Mouse (Mus musculus): ENCODE measurements around the gene Fap. TPM values are rescaled to one million over a fixed set of nuclear protein-coding genes. Genes with fewer than 3 reads are reported as not detected.

The Fap gene
- polyA plus RNA-seq, 1 experiment = 0.11 TPM

GRCm38 (mm10) chr2:62507130-62507529, 66.7 kb downstream of the Fap start:
- Histone ChIP-seq H3K79me2 (ENCODE audit: control insufficient read depth, insufficient read depth) (no peaks in the 10 kb centered on the region), H3ac (ENCODE audit: control insufficient read depth, insufficient read length) (no peak overlapping the region), H3K36me3 (ENCODE audit: control insufficient read depth, insufficient read depth) (no peaks in the 10 kb centered on the region), H3K4me3 (no peak overlapping the region), H3K4me2 (ENCODE audit: low read depth) (no peak overlapping the region), H3K27me3 (ENCODE audit: control insufficient read depth, insufficient read depth, insufficient read length) (no peaks in the 10 kb centered on the region)
- no peak for TF ChIP-seq MAX (IDR thresholded peaks at IDR 0.05; ENCODE audit: low read depth)
- no peak for TF ChIP-seq POLR2A (IDR thresholded peaks at IDR 0.05; ENCODE audit: insufficient read length, low read depth)
- no peak for TF ChIP-seq REST (IDR thresholded peaks at IDR 0.05; ENCODE audit: insufficient read depth, insufficient read length)
- TF ChIP-seq CEBPB (IDR thresholded peaks at IDR 0.05; ENCODE audit: insufficient read depth, poor library complexity, severe bottlenecking) = no peak
- TF ChIP-seq SRF (IDR thresholded peaks at IDR 0.05; ENCODE audit: control insufficient read depth, insufficient read length, low read depth) = no peak
- TF ChIP-seq MYOG (IDR thresholded peaks at IDR 0.05; ENCODE audit: control insufficient read depth in 1 of 3, insufficient read depth in 1 of 3, insufficient read length in 2 of 3, low read depth in 2 of 3) = no peak
- TF ChIP-seq TCF12 (IDR thresholded peaks at IDR 0.05; ENCODE audit: insufficient read depth, poor library complexity, severe bottlenecking) = no peak

- no peak overlapping the region for H3ac ChIP-seq (ENCODE audit: control insufficient read depth, insufficient read length)
- H3K4me3 ChIP-seq = no peak overlapping the region
- no peak for TF ChIP-seq POLR2AphosphoS2 (IDR thresholded peaks at IDR 0.05; ENCODE audit: insufficient read length, low read depth)
- no peak for TF ChIP-seq REST (IDR thresholded peaks at IDR 0.05; ENCODE audit: insufficient read depth, insufficient read length)
- TF ChIP-seq USF1 (IDR thresholded peaks at IDR 0.05; ENCODE audit: low read depth) = no peak
- no peak for TF ChIP-seq SRF (IDR thresholded peaks at IDR 0.05; ENCODE audit: control insufficient read depth, insufficient read length, low read depth)
- TF ChIP-seq MYOD1 (IDR thresholded peaks at IDR 0.05; ENCODE audit: control insufficient read depth in 1 of 3, insufficient read length in 2 of 3, low read depth in 2 of 3) = no peak
- TF ChIP-seq MAX (IDR thresholded peaks at IDR 0.05; ENCODE audit: low read depth) = no peak
- H3K36me3 ChIP-seq (ENCODE audit: control insufficient read depth, insufficient read depth) = no peaks in the 10 kb centered on the region
- H3K79me2 ChIP-seq (ENCODE audit: control insufficient read depth, insufficient read depth) = no peaks in the 10 kb centered on the region
- no peaks in the 10 kb centered on the region for H3K27me3 ChIP-seq (ENCODE audit: control insufficient read depth, insufficient read depth, insufficient read length)
- no peak overlapping the region for H3K4me2 ChIP-seq (ENCODE audit: low read depth)
Observed at GRCm38 (mm10) chr2:62506441-62506840, 67.4 kb downstream of the Fap start.

DNA sequence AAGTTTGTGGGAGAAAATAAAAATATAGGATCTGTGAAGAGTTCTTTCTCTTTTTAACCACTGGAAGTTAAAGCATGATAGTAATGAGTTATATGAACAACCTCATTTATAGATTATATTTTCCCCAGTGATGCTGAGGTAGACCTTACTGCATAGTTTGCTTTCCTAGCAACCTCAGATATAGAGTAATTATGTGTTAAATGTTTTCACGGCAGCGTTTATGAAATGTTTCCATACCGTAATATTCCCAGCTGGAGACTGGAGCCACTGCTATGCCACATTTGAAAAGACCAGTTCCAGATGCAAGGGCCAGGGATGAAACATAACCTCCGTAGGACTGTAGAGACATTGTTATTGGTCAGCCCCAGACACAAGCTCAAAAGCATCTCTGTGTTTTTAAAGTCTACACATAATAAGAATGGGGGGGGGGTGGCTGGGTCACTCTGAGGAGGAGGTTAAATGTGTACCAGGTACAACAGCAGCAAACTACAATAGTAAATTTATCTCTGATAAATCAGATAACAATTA, 69.5 kb downstream of the Fap start:
- no peak overlapping the region for H3ac ChIP-seq (ENCODE audit: control insufficient read depth, insufficient read length)
- H3K4me2 ChIP-seq (ENCODE audit: low read depth) = no peak overlapping the region
- no peaks in the 10 kb centered on the region for H3K27me3 ChIP-seq (ENCODE audit: control insufficient read depth, insufficient read depth, insufficient read length)
- TF ChIP-seq POLR2AphosphoS2 (IDR thresholded peaks at IDR 0.05; ENCODE audit: insufficient read length, low read depth) = no peak
- H3K4me3 ChIP-seq = no peak overlapping the region
- H3K79me2 ChIP-seq (ENCODE audit: control insufficient read depth, insufficient read depth) = no peaks in the 10 kb centered on the region
- H3K36me3 ChIP-seq (ENCODE audit: control insufficient read depth, insufficient read depth) = no peaks in the 10 kb centered on the region

DNA sequence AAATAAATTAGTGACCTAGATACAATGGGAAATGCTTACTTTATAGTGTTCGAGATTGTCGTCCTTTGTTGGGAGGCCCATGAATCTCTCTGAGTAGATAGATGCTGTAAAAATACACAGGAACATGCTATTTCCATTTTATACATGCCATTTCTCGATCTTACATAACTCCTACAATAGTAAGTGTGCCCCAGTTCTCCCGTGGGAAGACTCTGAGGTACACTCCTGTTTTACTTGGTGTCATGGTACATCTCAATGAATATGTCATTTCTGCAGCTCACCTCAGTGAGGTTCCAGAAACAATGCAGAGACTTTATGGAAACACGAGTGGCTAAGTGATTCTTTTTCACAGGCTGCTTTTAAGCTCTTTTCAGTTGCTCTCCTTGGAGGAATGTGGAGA, 70.5 kb downstream of the Fap start:
- H3K27me3 ChIP-seq (ENCODE audit: control insufficient read depth, insufficient read depth, insufficient read length) = no peaks in the 10 kb centered on the region
- H3ac ChIP-seq (ENCODE audit: control insufficient read depth, insufficient read length) = no peak overlapping the region
- TF ChIP-seq TCF3 (IDR thresholded peaks at IDR 0.05; ENCODE audit: insufficient read length, low read depth) = no peak
- TF ChIP-seq USF1 (IDR thresholded peaks at IDR 0.05; ENCODE audit: low read depth) = no peak
- TF ChIP-seq E2F4 (IDR thresholded peaks at IDR 0.05; ENCODE audit: insufficient read depth) = no peak
- TF ChIP-seq TCF12 (IDR thresholded peaks at IDR 0.05; ENCODE audit: insufficient read depth, poor library complexity, severe bottlenecking) = no peak
- no peak for TF ChIP-seq MAX (IDR thresholded peaks at IDR 0.05; ENCODE audit: low read depth)
- no peak for TF ChIP-seq POLR2AphosphoS2 (IDR thresholded peaks at IDR 0.05; ENCODE audit: insufficient read length, low read depth)
- TF ChIP-seq MYOG (IDR thresholded peaks at IDR 0.05; ENCODE audit: control insufficient read depth in 1 of 3, insufficient read depth in 1 of 3, insufficient read length in 2 of 3, low read depth in 2 of 3) = no peak
- TF ChIP-seq CEBPB (IDR thresholded peaks at IDR 0.05; ENCODE audit: insufficient read depth, poor library complexity, severe bottlenecking) = no peak
- TF ChIP-seq SRF (IDR thresholded peaks at IDR 0.05; ENCODE audit: control insufficient read depth, insufficient read length, low read depth) = no peak
- TF ChIP-seq POLR2A (IDR thresholded peaks at IDR 0.05; ENCODE audit: insufficient read length, low read depth) = no peak
- no peak for TF ChIP-seq REST (IDR thresholded peaks at IDR 0.05; ENCODE audit: insufficient read depth, insufficient read length)
- TF ChIP-seq MYOD1 (IDR thresholded peaks at IDR 0.05; ENCODE audit: control insufficient read depth in 1 of 3, insufficient read length in 2 of 3, low read depth in 2 of 3) = no peak
- no peaks in the 10 kb centered on the region for H3K36me3 ChIP-seq (ENCODE audit: control insufficient read depth, insufficient read depth)
- no peak overlapping the region for H3K4me2 ChIP-seq (ENCODE audit: low read depth)
- H3K79me2 ChIP-seq (ENCODE audit: control insufficient read depth, insufficient read depth) = no peaks in the 10 kb centered on the region
- no peak overlapping the region for H3K4me3 ChIP-seq

DNA sequence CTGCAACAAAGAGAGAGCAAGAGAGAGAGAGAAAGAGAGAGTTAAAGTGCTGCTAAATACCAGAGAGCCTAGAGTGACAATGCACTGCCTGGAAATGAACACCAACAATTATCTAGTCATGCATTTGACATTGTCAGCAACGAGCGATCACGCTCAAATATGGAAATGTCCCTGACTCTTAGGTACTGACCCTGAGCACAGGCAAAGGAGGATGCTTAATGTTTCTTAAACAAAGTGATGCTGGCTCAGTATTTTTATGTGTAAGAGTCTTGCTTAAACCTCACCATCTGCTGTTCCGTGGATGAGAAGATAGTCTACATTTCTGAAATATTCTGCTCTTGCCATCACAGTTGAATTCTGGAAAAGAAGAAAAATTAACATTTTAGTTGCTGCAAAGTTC, 71.4 kb downstream of the Fap start:
- Histone ChIP-seq H3K27me3 (ENCODE audit: control insufficient read depth, insufficient read depth, insufficient read length) (no peaks in the 10 kb centered on the region), H3K79me2 (ENCODE audit: control insufficient read depth, insufficient read depth) (no peaks in the 10 kb centered on the region), H3K4me3 (no peak overlapping the region), H3ac (ENCODE audit: control insufficient read depth, insufficient read length) (no peak overlapping the region), H3K36me3 (ENCODE audit: control insufficient read depth, insufficient read depth) (no peaks in the 10 kb centered on the region), H3K4me2 (ENCODE audit: low read depth) (no peak overlapping the region)
- TF ChIP-seq MYOD1 (IDR thresholded peaks at IDR 0.05; ENCODE audit: control insufficient read depth in 1 of 3, insufficient read length in 2 of 3, low read depth in 2 of 3) (no peak), POLR2AphosphoS2 (IDR thresholded peaks at IDR 0.05; ENCODE audit: insufficient read length, low read depth) (no peak), MAX (IDR thresholded peaks at IDR 0.05; ENCODE audit: low read depth) (no peak), E2F4 (IDR thresholded peaks at IDR 0.05; ENCODE audit: insufficient read depth) (no peak), SRF (IDR thresholded peaks at IDR 0.05; ENCODE audit: control insufficient read depth, insufficient read length, low read depth) (no peak), TCF3 (IDR thresholded peaks at IDR 0.05; ENCODE audit: insufficient read length, low read depth) (no peak), REST (IDR thresholded peaks at IDR 0.05; ENCODE audit: insufficient read depth, insufficient read length) (no peak), MYOG (IDR thresholded peaks at IDR 0.05; ENCODE audit: control insufficient read depth in 1 of 3, insufficient read depth in 1 of 3, insufficient read length in 2 of 3, low read depth in 2 of 3) (no peak), TCF12 (IDR thresholded peaks at IDR 0.05; ENCODE audit: insufficient read depth, poor library complexity, severe bottlenecking) (no peak), POLR2A (IDR thresholded peaks at IDR 0.05; ENCODE audit: insufficient read length, low read depth) (no peak), CEBPB (IDR thresholded peaks at IDR 0.05; ENCODE audit: insufficient read depth, poor library complexity, severe bottlenecking) (no peak), USF1 (IDR thresholded peaks at IDR 0.05; ENCODE audit: low read depth) (no peak)

Data from myocyte (in vitro differentiated cells).